Mouse (Mus musculus) stomach, postnatal 0 days (tissue): ENCODE data around the gene Uqcr10.

ENCODE experiments used
- CTCF ChIP-seq: IDR thresholded peaks from 2 replicates; pipeline ENCODE4 v1.5.1; 2016; ENCODE audit warnings: antibody characterized with exemption, low read depth, mild to moderate bottlenecking, moderate library complexity
- EP300 ChIP-seq: optimal IDR thresholded peaks from 2 replicates; pipeline ENCODE3; 2016; ENCODE audit warnings: antibody characterized with exemption

- TF ChIP-seq CTCF (no peak), EP300 (no peak)
These were observed 41.7 kb downstream of the Uqcr10 start for GRCm38 (mm10) chr11:4662496-4662878.
